Mouse (Mus musculus): ENCODE data around the gene Lrrtm4.

DNA sequence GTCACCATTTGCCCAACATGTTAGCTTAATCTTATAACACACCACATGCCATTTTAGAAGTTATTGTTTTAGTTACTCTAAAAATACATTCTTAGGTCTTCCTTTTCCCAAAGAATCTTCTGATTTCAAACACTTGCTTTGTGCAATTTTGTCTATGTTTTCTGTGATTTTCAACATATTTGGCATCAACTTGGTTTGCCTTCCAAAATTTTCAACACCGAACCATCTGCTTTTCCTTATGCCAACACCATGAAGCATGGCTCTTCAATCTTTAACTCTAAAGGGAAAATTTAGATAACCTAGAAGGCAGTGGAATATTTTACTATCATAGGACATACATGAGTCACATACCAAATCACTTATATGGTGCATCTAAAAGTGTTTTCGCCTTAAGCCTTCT is 59.3 kb downstream of the Lrrtm4 start:
- TF ChIP-seq E2F4 (IDR thresholded peaks at IDR 0.05; ENCODE audit: insufficient read depth) = no peak
- TF ChIP-seq CEBPB (IDR thresholded peaks at IDR 0.05; ENCODE audit: insufficient read depth, poor library complexity, severe bottlenecking) = no peak
- TF ChIP-seq POLR2A (IDR thresholded peaks at IDR 0.05; ENCODE audit: insufficient read length, low read depth) = no peak
